13 mouse cellular contexts compared by ENCODE assay signal in genomic region chr6:50977381-50977780, GRCm38 (mm10).
A peak's percentile ranks its signal among the peaks of the same experiment; 100 is the strongest.
DNase-seq lines count a peak whose midpoint lies in the region; ATAC-seq and TF ChIP-seq lines count a peak whose summit lies in the region.
"Had no signal": no experiment of that assay in that cellular context is flagged by ENCODE, and none has a peak within 500 bp of the region (broad histone marks: within the 10 kb centered on the region; RNA-seq: fewer than 3 reads in every experiment).

No protein-coding gene starts in this region.

- H3K9ac ChIP-seq in forebrain, postnatal 0 days = no peak overlapping the region
- H3K9ac ChIP-seq in lung, postnatal 0 days (replicated peaks; ENCODE audit: low read depth) = no peak overlapping the region
- H3K9ac ChIP-seq: forebrain, embryonic 13.5 days; lung, embryonic 15.5 days had no signal

- 0 out of 2 replicates have a peak, but pooled peaks have one; percentile 11 for TF ChIP-seq EP300 in lung, postnatal 0 days (IDR thresholded peaks at IDR 0.05)

- no peak for TF ChIP-seq CTCF in forebrain, postnatal 0 days (IDR thresholded peaks at IDR 0.05; ENCODE audit: low read depth)
- TF ChIP-seq CTCF in lung, postnatal 0 days (IDR thresholded peaks at IDR 0.05) = no peak

- no peaks in the 10 kb centered on the region for H3K36me3 ChIP-seq in forebrain, embryonic 10.5 days (replicated peaks)
- no peaks in the 10 kb centered on the region for H3K36me3 ChIP-seq in forebrain, postnatal 0 days (ENCODE audit: insufficient read depth)
- no peaks in the 10 kb centered on the region for H3K36me3 ChIP-seq in lung, postnatal 0 days (ENCODE audit: insufficient read depth, low read length)
- H3K36me3 ChIP-seq: lung, embryonic 15.5 days had no signal

- H3K9me3 ChIP-seq in forebrain, embryonic 10.5 days = no peaks in the 10 kb centered on the region
- no peaks in the 10 kb centered on the region for H3K9me3 ChIP-seq in forebrain, postnatal 0 days (ENCODE audit: low read length)
- H3K9me3 ChIP-seq in lung, postnatal 0 days (ENCODE audit: low read length) = no peaks in the 10 kb centered on the region
- H3K9me3 ChIP-seq: forebrain, embryonic 13.5 days; lung, embryonic 15.5 days had no signal

- peaks cover 61% of the 10 kb centered on the region for H3K4me1 ChIP-seq in forebrain, embryonic 10.5 days
- no peaks in the 10 kb centered on the region for H3K4me1 ChIP-seq in forebrain, postnatal 0 days (ENCODE audit: insufficient read depth)
- H3K4me1 ChIP-seq in lung, postnatal 0 days (ENCODE audit: insufficient read depth, low read depth, low read length) = peaks cover 13% of the 10 kb centered on the region; the same call in 1 of the 2 replicates

- H3K27me3 ChIP-seq in forebrain, embryonic 10.5 days (ENCODE audit: poor library complexity, severe bottlenecking) = peaks cover 88% of the 10 kb centered on the region
- no peaks in the 10 kb centered on the region for H3K27me3 ChIP-seq in forebrain, postnatal 0 days (ENCODE audit: insufficient read depth, low read length)
- no peaks in the 10 kb centered on the region for H3K27me3 ChIP-seq in lung, postnatal 0 days (replicated peaks; ENCODE audit: insufficient read depth, low read length)
- H3K27me3 ChIP-seq: lung, embryonic 15.5 days had no signal

- no peak for ATAC-seq in forebrain, postnatal 0 days
- no peak for ATAC-seq in lung, postnatal 0 days
- no peak for ATAC-seq in megakaryocyte, adult 5-6 weeks (ENCODE audit: poor library complexity, severe bottlenecking)
- ATAC-seq: forebrain, embryonic 13.5 days had no signal

- no peak overlapping the region for H3K4me3 ChIP-seq in forebrain, embryonic 10.5 days
- H3K4me3 ChIP-seq in forebrain, postnatal 0 days (ENCODE audit: low read depth, low read length) = no peak overlapping the region
- no peak overlapping the region for H3K4me3 ChIP-seq in lung, postnatal 0 days (ENCODE audit: low read depth, low read length)
- H3K4me3 ChIP-seq: forebrain, embryonic 13.5 days; lung, embryonic 15.5 days had no signal

- H3K27ac ChIP-seq in forebrain, embryonic 10.5 days = peak overlapping the region; percentile 67
- no peak overlapping the region for H3K27ac ChIP-seq in forebrain, postnatal 0 days (ENCODE audit: low read depth, low read length)
- H3K27ac ChIP-seq in lung, postnatal 0 days (ENCODE audit: low read length) = peak overlapping the region; percentile 74
- H3K27ac ChIP-seq: forebrain, embryonic 13.5 days had no signal

- H3K4me2 ChIP-seq in forebrain, postnatal 0 days (ENCODE audit: low read depth) = no peak overlapping the region
- no peak overlapping the region for H3K4me2 ChIP-seq in lung, postnatal 0 days (replicated peaks; ENCODE audit: low read depth, low read length)
- H3K4me2 ChIP-seq: forebrain, embryonic 13.5 days; lung, embryonic 15.5 days had no signal

- 15% methylated on average over 8 of the region's 8 CpGs for WGBS in forebrain, embryonic 10.5 days
- 25% methylated on average over 8 of the region's 8 CpGs for WGBS in forebrain, postnatal 0 days
- 21% methylated on average over 8 of the region's 8 CpGs for WGBS in lung, postnatal 0 days

- DNase-seq in forebrain, embryonic 10.5 days (ENCODE audit: extremely low spot score, low spot score) = no peak
- no peak for DNase-seq in forebrain, postnatal 0 days
- peak; percentile 37 for DNase-seq in lung, postnatal 0 days (ENCODE audit: low spot score)
- no peak for DNase-seq in lung, adult 18-20 months
- peak; percentile 74 for DNase-seq in kidney, postnatal 10 days
- DNase-seq in yolk sac, embryonic 10.5 days (ENCODE audit: low spot score) = peak; percentile 51
- DNase-seq in urinary bladder, postnatal 14 days (ENCODE audit: low spot score) = no peak
- DNase-seq: adrenal gland, adult 2 months; heart, postnatal 4 days; thymus, postnatal 25 days had no signal

Comparison
In these comparisons a context has a peak if more than half of its experiments do, and no peak if none do; other contexts are left out.
1. DNase-seq: peak in lung, postnatal 0 days (single experiment), kidney, postnatal 10 days (single experiment) and yolk sac, embryonic 10.5 days (single experiment); none in forebrain, embryonic 10.5 days (single experiment), forebrain, postnatal 0 days (single experiment), lung, adult 18-20 months (0 of 2) and urinary bladder, postnatal 14 days (single experiment).